In genomic region chr2:177957145-177957544, GRCm38 (mm10) we compare ENCODE assay signal across 8 mouse cellular contexts. TPM values are rescaled to one million over a fixed set of nuclear protein-coding genes. Genes with fewer than 3 reads are reported as not detected.
DNase-seq lines count a peak whose midpoint lies in the region; ATAC-seq and TF ChIP-seq lines count a peak whose summit lies in the region.
"Not testable (repeated sequence)": the region's sequence is repeated elsewhere in the genome, so short reads cannot be mapped to it uniquely, and the experiment has no call there.

Gm14326 (minus strand) TSS chr2:177957297.

- not testable (repeated sequence) for TF ChIP-seq POLR2A in bone marrow, adult 2 months (IDR thresholded peaks at IDR 0.05; ENCODE audit: borderline replicate concordance, control insufficient read depth, low read depth, low read length); myocyte (IDR thresholded peaks at IDR 0.05; ENCODE audit: insufficient read length, low read depth)

- peak within 1 kb of the TSS; percentile 39 for H3K4me3 ChIP-seq in bone marrow, adult 2 months (replicated peaks; ENCODE audit: control insufficient read depth, low read depth, low read length)
- H3K4me3 ChIP-seq in forebrain, embryonic 11.5 days (ENCODE audit: low read depth, low read length), result peak within 1 kb of the TSS; percentile 34
- H3K4me3 ChIP-seq in heart, embryonic 16.5 days (ENCODE audit: low read length), result peak within 1 kb of the TSS; percentile 53
- peak within 1 kb of the TSS; percentile 60 for H3K4me3 ChIP-seq in liver, embryonic 12.5 days
- H3K4me3 ChIP-seq in myocyte, result peak within 1 kb of the TSS; percentile 30

- not testable (repeated sequence) for TF ChIP-seq CTCF in bone marrow, adult 2 months (IDR thresholded peaks at IDR 0.05; ENCODE audit: control insufficient read depth, insufficient read depth, low read length)

- H3ac ChIP-seq in myocyte (ENCODE audit: control insufficient read depth, insufficient read length), result not testable (repeated sequence)

- H3K4me2 ChIP-seq in forebrain, embryonic 11.5 days (ENCODE audit: low read depth, low read length, severe bottlenecking), result peak within 1 kb of the TSS; percentile 31; the same call in 1 of the 2 replicates
- H3K4me2 ChIP-seq in heart, embryonic 16.5 days (ENCODE audit: low read depth, low read length), result peak within 1 kb of the TSS; percentile 50
- H3K4me2 ChIP-seq in liver, embryonic 12.5 days, result peak within 1 kb of the TSS; percentile 58
- H3K4me2 ChIP-seq in myocyte (ENCODE audit: low read depth), result peak within 1 kb of the TSS; percentile 50

- 2% methylated on average over 7 of the region's 7 CpGs for WGBS in bone marrow, adult 2 months
- 0% methylated on average over 3 of the region's 7 CpGs for WGBS in forebrain, embryonic 11.5 days
- whole genome bisulfite sequencing in heart, embryonic 16.5 days, result 0% methylated on average over 4 of the region's 7 CpGs
- WGBS in liver, embryonic 12.5 days (ENCODE audit: insufficient replicate concordance), result 3% methylated on average over 7 of the region's 7 CpGs

- H3K79me2 ChIP-seq in myocyte (ENCODE audit: control insufficient read depth, insufficient read depth), result not testable (repeated sequence)

- H3K9ac ChIP-seq in forebrain, embryonic 11.5 days (ENCODE audit: low read length), result peak within 1 kb of the TSS; percentile 32; the same call in 1 of the 2 replicates
- H3K9ac ChIP-seq in heart, embryonic 16.5 days (ENCODE audit: low read length), result peak within 1 kb of the TSS; percentile 67
- peak within 1 kb of the TSS; percentile 58; the same call in 1 of the 2 replicates for H3K9ac ChIP-seq in liver, embryonic 12.5 days

- not testable (repeated sequence) for H3K27me3 ChIP-seq in forebrain, embryonic 11.5 days (ENCODE audit: control insufficient read depth, insufficient read depth, low read length); heart, embryonic 16.5 days (ENCODE audit: control insufficient read depth, insufficient read depth, low read length); liver, embryonic 12.5 days (replicated peaks); myocyte (ENCODE audit: control insufficient read depth, insufficient read depth, insufficient read length)

- not testable (repeated sequence) for H3K4me1 ChIP-seq in bone marrow, adult 2 months (ENCODE audit: control insufficient read depth, insufficient read depth, low read length); forebrain, embryonic 11.5 days (replicated peaks; ENCODE audit: control insufficient read depth, insufficient read depth, low read length); heart, embryonic 16.5 days (ENCODE audit: control insufficient read depth, insufficient read depth, low read length); liver, embryonic 12.5 days

- DNase-seq in 416B (ENCODE audit: low read depth), result peak; percentile 60
- DNase-seq in forebrain, embryonic 11.5 days (ENCODE audit: low spot score), result not testable (repeated sequence)
- peak; percentile 91 for DNase-seq in kidney, postnatal 14 days
- DNase-seq in spleen, postnatal 4 days (ENCODE audit: low spot score in 2 of 2), result peak; percentile 57 to 62

- not testable (repeated sequence) for H3K9me3 ChIP-seq in forebrain, embryonic 11.5 days (ENCODE audit: control insufficient read depth, low read length); heart, embryonic 16.5 days (replicated peaks; ENCODE audit: control insufficient read depth, low read length); liver, embryonic 12.5 days (replicated peaks)

- H3K27ac ChIP-seq in bone marrow, adult 2 months (ENCODE audit: control insufficient read depth, insufficient read depth, low read depth, low read length, poor library complexity); forebrain, embryonic 11.5 days (ENCODE audit: low read depth, low read length); heart, embryonic 16.5 days (ENCODE audit: low read length); liver, embryonic 12.5 days: not testable (repeated sequence)

- not testable (repeated sequence) for H3K36me3 ChIP-seq in forebrain, embryonic 11.5 days (ENCODE audit: control insufficient read depth, insufficient read depth, low read length); heart, embryonic 16.5 days (ENCODE audit: control insufficient read depth, insufficient read depth); liver, embryonic 12.5 days; myocyte (ENCODE audit: control insufficient read depth, insufficient read depth)

- ATAC-seq in forebrain, embryonic 11.5 days (replicated peaks; ENCODE audit: low FRiP score); heart, embryonic 16.5 days (replicated peaks; ENCODE audit: extremely low read depth, insufficient read depth, low FRiP score); liver, embryonic 12.5 days: not testable (repeated sequence)

RNA-seq across cellular contexts. Expression of gene Gm14326, which starts in this region (rescaled TPM):
- polyA plus RNA-seq in bone marrow, adult 2 months (2011; ENCODE audit: insufficient read depth, insufficient read length, low replicate concordance, missing spikeins), result 3.9 and 6.4 TPM in 2 replicates
- polyA plus RNA-seq in forebrain, embryonic 11.5 days (2014; fragmentation: Nextera tagmentation; extraction: Ambion mirVana), result 16.2 and 20.0 TPM in 2 replicates
- 22.3 and 23.7 TPM in 2 replicates for polyA plus RNA-seq in heart, embryonic 16.5 days (2015; fragmentation: Nextera tagmentation; extraction: Ambion mirVana)
- 5.6 and 6.4 TPM in 2 replicates for polyA plus RNA-seq in liver, embryonic 12.5 days (2016; fragmentation: Nextera tagmentation; extraction: Ambion mirVana)
- 9.1 TPM for polyA plus RNA-seq in myocyte (2012; fragmentation: generic; extraction: Trizol)
